Mouse (Mus musculus): ENCODE results near the gene Ing1. TPM values are rescaled to one million over a fixed set of nuclear protein-coding genes. Genes with fewer than 3 reads are reported as not detected.

Gene Ing1
- polyA plus RNA-seq, 1 experiment from 2014 or later, result 16.3 TPM

- 0 out of 2 replicates have a peak, but pooled peaks cover 3% of the 10 kb centered on the region for H3K4me1 ChIP-seq (replicated peaks)
- H3K27me3 ChIP-seq, result no peaks in the 10 kb centered on the region
- H3K4me2 ChIP-seq, result no peak overlapping the region
- no peaks in the 10 kb centered on the region for H3K9me3 ChIP-seq (replicated peaks)
- DNase-seq (no peak), ATAC-seq (ENCODE audit: low read depth) (no peak)
- peaks cover 48% of the 10 kb centered on the region for H3K36me3 ChIP-seq
- H3K9ac ChIP-seq, result no peak overlapping the region
- no peak overlapping the region for H3K27ac ChIP-seq
- WGBS (ENCODE audit: insufficient replicate concordance), result 68% methylated on average over 3 of the region's 3 CpGs
- no peak overlapping the region for H3K4me3 ChIP-seq (replicated peaks)
These were observed 32.0 kb upstream of the Ing1 start for GRCm38 (mm10) chr8:11523331-11523730.

- Histone ChIP-seq H3K4me3 (replicated peaks) (no peak overlapping the region), H3K4me2 (no peak overlapping the region), H3K4me1 (replicated peaks) (no peaks in the 10 kb centered on the region), H3K9me3 (replicated peaks) (no peaks in the 10 kb centered on the region), H3K36me3 (peaks cover 77% of the 10 kb centered on the region), H3K27ac (no peak overlapping the region), H3K27me3 (no peaks in the 10 kb centered on the region), H3K9ac (no peak overlapping the region)
- peak; percentile 50 for ATAC-seq (ENCODE audit: low read depth)
- 81% methylated on average over 18 of the region's 18 CpGs for WGBS (ENCODE audit: insufficient replicate concordance)
- DNase-seq, result no peak
These were observed 25.1 kb upstream of the Ing1 start for GRCm38 (mm10) chr8:11530155-11530770.

- H3K27me3 ChIP-seq, result no peaks in the 10 kb centered on the region
- H3K27ac ChIP-seq, result no peak overlapping the region
- no peaks in the 10 kb centered on the region for H3K9me3 ChIP-seq (replicated peaks)
- WGBS (ENCODE audit: insufficient replicate concordance), result 69% methylated on average over 4 of the region's 4 CpGs
- H3K9ac ChIP-seq, result no peak overlapping the region
- no peaks in the 10 kb centered on the region for H3K4me1 ChIP-seq (replicated peaks)
- ATAC-seq (ENCODE audit: low read depth), result peak; percentile 82
- no peak overlapping the region for H3K4me3 ChIP-seq (replicated peaks)
- no peak for DNase-seq
- H3K4me2 ChIP-seq, result no peak overlapping the region
- H3K36me3 ChIP-seq, result peaks cover 75% of the 10 kb centered on the region
These were observed 24.5 kb upstream of the Ing1 start for GRCm38 (mm10) chr8:11530849-11531248.

- DNase-seq (no peak), ATAC-seq (ENCODE audit: low read depth) (no peak)
- H3K4me1 ChIP-seq (replicated peaks), result no peaks in the 10 kb centered on the region
- H3K4me2 ChIP-seq, result no peak overlapping the region
- H3K4me3 ChIP-seq (replicated peaks), result no peak overlapping the region
- no peak overlapping the region for H3K27ac ChIP-seq
- H3K9ac ChIP-seq, result no peak overlapping the region
- WGBS (ENCODE audit: insufficient replicate concordance), result 66% methylated on average over 9 of the region's 9 CpGs
- no peaks in the 10 kb centered on the region for H3K9me3 ChIP-seq (replicated peaks)
- H3K27me3 ChIP-seq, result no peaks in the 10 kb centered on the region
- H3K36me3 ChIP-seq, result peaks cover 70% of the 10 kb centered on the region
These were observed 20.9 kb upstream of the Ing1 start for GRCm38 (mm10) chr8:11534494-11534893.

- ATAC-seq (ENCODE audit: low read depth) (no peak), DNase-seq (no peak)
- WGBS (ENCODE audit: insufficient replicate concordance), result 79% methylated on average over 4 of the region's 4 CpGs
- Histone ChIP-seq H3K4me2 (no peak overlapping the region), H3K27ac (no peak overlapping the region), H3K36me3 (peaks cover 75% of the 10 kb centered on the region), H3K9me3 (replicated peaks) (no peaks in the 10 kb centered on the region), H3K9ac (no peak overlapping the region), H3K4me1 (replicated peaks) (no peaks in the 10 kb centered on the region), H3K27me3 (no peaks in the 10 kb centered on the region), H3K4me3 (replicated peaks) (no peak overlapping the region)
These were observed 16.3 kb upstream of the Ing1 start for GRCm38 (mm10) chr8:11539049-11539448.

GRCm38 (mm10) chr8:11540182-11540581 lies 15.2 kb upstream of the Ing1 start:
- Histone ChIP-seq H3K9me3 (replicated peaks) (no peaks in the 10 kb centered on the region), H3K4me1 (replicated peaks) (no peaks in the 10 kb centered on the region), H3K4me3 (replicated peaks) (no peak overlapping the region), H3K27me3 (no peaks in the 10 kb centered on the region), H3K4me2 (no peak overlapping the region), H3K27ac (no peak overlapping the region), H3K9ac (no peak overlapping the region), H3K36me3 (peaks cover 67% of the 10 kb centered on the region)
- no peak for DNase-seq
- ATAC-seq (ENCODE audit: low read depth), result no peak
- WGBS (ENCODE audit: insufficient replicate concordance), result 85% methylated on average over 8 of the region's 8 CpGs

- Histone ChIP-seq H3K4me3 (replicated peaks) (no peak overlapping the region), H3K9me3 (replicated peaks) (no peaks in the 10 kb centered on the region), H3K4me1 (replicated peaks) (no peaks in the 10 kb centered on the region), H3K9ac (no peak overlapping the region), H3K36me3 (peaks cover 73% of the 10 kb centered on the region), H3K4me2 (no peak overlapping the region), H3K27me3 (no peaks in the 10 kb centered on the region), H3K27ac (no peak overlapping the region)
- 86% methylated on average over 12 of the region's 12 CpGs for WGBS (ENCODE audit: insufficient replicate concordance)
- DNase-seq, result no peak
- no peak for ATAC-seq (ENCODE audit: low read depth)
These were observed 13.3 kb upstream of the Ing1 start for GRCm38 (mm10) chr8:11542031-11542430.

- WGBS (ENCODE audit: insufficient replicate concordance), result 78% methylated on average over 4 of the region's 4 CpGs
- Histone ChIP-seq H3K9ac (no peak overlapping the region), H3K4me1 (replicated peaks) (no peaks in the 10 kb centered on the region), H3K36me3 (peaks cover 75% of the 10 kb centered on the region), H3K27me3 (no peaks in the 10 kb centered on the region), H3K27ac (no peak overlapping the region), H3K4me3 (replicated peaks) (no peak overlapping the region), H3K9me3 (replicated peaks) (no peaks in the 10 kb centered on the region), H3K4me2 (no peak overlapping the region)
- ATAC-seq (ENCODE audit: low read depth), result no peak
- DNase-seq, result no peak
These were observed 12.5 kb upstream of the Ing1 start for GRCm38 (mm10) chr8:11542866-11543265.

- Histone ChIP-seq H3K4me3 (replicated peaks) (no peak overlapping the region), H3K27ac (no peak overlapping the region), H3K27me3 (no peaks in the 10 kb centered on the region), H3K9ac (no peak overlapping the region), H3K36me3 (peaks cover 69% of the 10 kb centered on the region), H3K9me3 (replicated peaks) (no peaks in the 10 kb centered on the region), H3K4me1 (replicated peaks) (peaks cover 6% of the 10 kb centered on the region), H3K4me2 (no peak overlapping the region)
- ATAC-seq (ENCODE audit: low read depth), result no peak
- WGBS (ENCODE audit: insufficient replicate concordance), result 38% methylated on average over 3 of the region's 3 CpGs
- DNase-seq, result peak; percentile 48
These were observed 11.0 kb upstream of the Ing1 start for GRCm38 (mm10) chr8:11544386-11544785.

GRCm38 (mm10) chr8:11547063-11547462 lies 8.3 kb upstream of the Ing1 start:
- H3K4me3 ChIP-seq (replicated peaks), result no peak overlapping the region
- no peak overlapping the region for H3K9ac ChIP-seq
- peaks cover 43% of the 10 kb centered on the region for H3K36me3 ChIP-seq
- ATAC-seq (ENCODE audit: low read depth) (no peak), DNase-seq (no peak)
- 49% methylated on average over 6 of the region's 6 CpGs for WGBS (ENCODE audit: insufficient replicate concordance)
- no peaks in the 10 kb centered on the region for H3K27me3 ChIP-seq
- peaks cover 22% of the 10 kb centered on the region for H3K4me1 ChIP-seq (replicated peaks)
- H3K4me2 ChIP-seq, result no peak overlapping the region
- H3K27ac ChIP-seq, result no peak overlapping the region
- no peaks in the 10 kb centered on the region for H3K9me3 ChIP-seq (replicated peaks)

- peak; percentile 63 for DNase-seq
These were observed 5.7 kb upstream of the Ing1 start for GRCm38 (mm10) chr8:11549706-11550105.

GRCm38 (mm10) chr8:11550281-11550948 lies 5.0 kb upstream of the Ing1 start, which contains the start of gene Cars2:
Cars2 (minus strand) TSS chr8:11550783.
- no peaks in the 10 kb centered on the region for H3K9me3 ChIP-seq (replicated peaks)
- peak within 1 kb of the TSS; percentile 75 for H3K4me3 ChIP-seq (replicated peaks)
- ATAC-seq (ENCODE audit: low read depth) (peak; percentile 81), DNase-seq (peak; percentile 91)
- under 1% methylated on average over 52 of the region's 53 CpGs for WGBS (ENCODE audit: insufficient replicate concordance)
- peaks cover 39% of the 10 kb centered on the region for H3K4me1 ChIP-seq (replicated peaks)
- peak within 1 kb of the TSS; percentile 85 for H3K27ac ChIP-seq
- H3K4me2 ChIP-seq, result peak within 1 kb of the TSS; percentile 75
- no peaks in the 10 kb centered on the region for H3K27me3 ChIP-seq
- peak within 1 kb of the TSS; percentile 83 for H3K9ac ChIP-seq
- H3K36me3 ChIP-seq, result peaks cover 22% of the 10 kb centered on the region; the same call in 1 of the 2 replicates

More at GRCm38 (mm10) chr8:11549706-11550105, 5.7 kb upstream of the Ing1 start:
- Histone ChIP-seq H3K4me3 (replicated peaks) (peak overlapping the region; percentile 75), H3K27ac (peak overlapping the region; percentile 85; the same call in 1 of the 2 replicates), H3K9ac (peak overlapping the region; percentile 83), H3K4me1 (replicated peaks) (peaks cover 36% of the 10 kb centered on the region), H3K36me3 (peaks cover 24% of the 10 kb centered on the region; the same call in 1 of the 2 replicates), H3K4me2 (peak overlapping the region; percentile 75), H3K27me3 (no peaks in the 10 kb centered on the region), H3K9me3 (replicated peaks) (no peaks in the 10 kb centered on the region)
- no peak for ATAC-seq (ENCODE audit: low read depth)
- 5% methylated on average over 7 of the region's 7 CpGs for WGBS (ENCODE audit: insufficient replicate concordance)
